Mouse (Mus musculus) cerebellum, adult 2 months (tissue): ENCODE results near the gene Ercc6l2.

Source experiments
- CTCF ChIP-seq: fragments of 200-500 bp; IDR thresholded peaks from 2 replicates; pipeline ENCODE4 v1.5.1; 2011; ENCODE audit warnings: low read depth, mild to moderate bottlenecking, control low read depth, low read length, moderate library complexity, borderline replicate concordance; ENCODE audit not compliant: insufficient read depth
- POLR2A ChIP-seq: fragments of 200-500 bp; IDR thresholded peaks from 2 replicates; pipeline ENCODE4 v1.6.1; 2011; ENCODE audit warnings: low read length, control low read depth, borderline replicate concordance; ENCODE audit not compliant: insufficient read depth

GRCm38 (mm10) chr13:63917776-63918621 lies 103.0 kb downstream of the Ercc6l2 start:
- no peak for TF ChIP-seq CTCF
- TF ChIP-seq POLR2A: no peak
